28 mouse cellular contexts compared by ENCODE assay signal in genomic region chr12:35984743-35985142, GRCm38 (mm10). TPM values are rescaled to one million over a fixed set of nuclear protein-coding genes. Genes with fewer than 3 reads are reported as not detected.
DNase-seq lines count a peak whose midpoint lies in the region; ATAC-seq and TF ChIP-seq lines count a peak whose summit lies in the region.
"Had no signal": no experiment of that assay in that cellular context is flagged by ENCODE, and none has a peak within 500 bp of the region (broad histone marks: within the 10 kb centered on the region; RNA-seq: fewer than 3 reads in every experiment).

No protein-coding gene starts in this region.

- TF ChIP-seq EP300 in stomach, postnatal 0 days (optimal IDR thresholded peaks at IDR 0.05): no peak

- no peak for DNase-seq in stomach, postnatal 0 days (ENCODE audit: low spot score)
- DNase-seq in urinary bladder, postnatal 10 days (ENCODE audit: low spot score): no peak
- no peak for DNase-seq in adrenal gland, adult (ENCODE audit: inconsistent age in 2 of 2, low spot score in 1 of 2)
- DNase-seq: adrenal gland, adult 2 months; adrenal gland, adult 8-10 months; adrenal gland, postnatal 10 days; adrenal gland, postnatal 14 days; adrenal gland, postnatal 25 days; adrenal gland, postnatal 36 days; B cell, adult 2 months; cerebellum, adult 11 months; cerebellum, adult 11-12 months; cerebellum, adult 18-20 months; cerebellum, adult 2 months had no signal

- H3K9me3 ChIP-seq in stomach, embryonic 15.5 days: no peaks in the 10 kb centered on the region
- H3K9me3 ChIP-seq in stomach, embryonic 16.5 days (replicated peaks; ENCODE audit: control insufficient read depth, low read length): no peaks in the 10 kb centered on the region
- H3K9me3 ChIP-seq in stomach, postnatal 0 days (ENCODE audit: control insufficient read depth, low read length): no peaks in the 10 kb centered on the region
- H3K9me3 ChIP-seq: G1E had no signal

- no peak overlapping the region for H3K4me2 ChIP-seq in stomach, embryonic 15.5 days
- no peak overlapping the region for H3K4me2 ChIP-seq in stomach, embryonic 16.5 days (ENCODE audit: low read depth, low read length)
- H3K4me2 ChIP-seq in stomach, postnatal 0 days (replicated peaks; ENCODE audit: low read depth): no peak overlapping the region

- no peak overlapping the region for H3K9ac ChIP-seq in stomach, embryonic 15.5 days
- no peak overlapping the region for H3K9ac ChIP-seq in stomach, embryonic 16.5 days (ENCODE audit: low read length)
- no peak overlapping the region for H3K9ac ChIP-seq in stomach, postnatal 0 days (ENCODE audit: low read length)

- peaks cover 6% of the 10 kb centered on the region; the same call in 1 of the 2 replicates for H3K4me1 ChIP-seq in stomach, embryonic 15.5 days
- no peaks in the 10 kb centered on the region for H3K4me1 ChIP-seq in stomach, embryonic 16.5 days (ENCODE audit: control insufficient read depth, insufficient read depth, low read length)
- no peaks in the 10 kb centered on the region for H3K4me1 ChIP-seq in stomach, postnatal 0 days (replicated peaks; ENCODE audit: control insufficient read depth, insufficient read depth)

- H3K27me3 ChIP-seq in stomach, embryonic 15.5 days (replicated peaks): no peaks in the 10 kb centered on the region
- no peaks in the 10 kb centered on the region for H3K27me3 ChIP-seq in stomach, embryonic 16.5 days (ENCODE audit: control insufficient read depth, insufficient read depth, low read length)
- H3K27me3 ChIP-seq in stomach, postnatal 0 days (ENCODE audit: control insufficient read depth, insufficient read depth, low read length): no peaks in the 10 kb centered on the region
- H3K27me3 ChIP-seq: CH12.LX, Patski had no signal

- TF ChIP-seq CTCF in stomach, postnatal 0 days (IDR thresholded peaks at IDR 0.05; ENCODE audit: low read depth): no peak

- peak; percentile 45; the same call in 1 of the 2 replicates for ATAC-seq in stomach, embryonic 15.5 days (ENCODE audit: insufficient read depth, low FRiP score, low read depth)
- ATAC-seq in stomach, embryonic 16.5 days (ENCODE audit: insufficient read depth, low FRiP score): peak; percentile 66; the same call in 1 of the 2 replicates
- peak; percentile 78 for ATAC-seq in stomach, postnatal 0 days (ENCODE audit: low FRiP score, low TSS enrichment)
- ATAC-seq in erythroid progenitor cell, adult 5-6 weeks (replicated peaks; ENCODE audit: low FRiP score, poor library complexity, severe bottlenecking): no peak
- ATAC-seq: activated CD4-positive, CD25-positive, alpha-beta regulatory T cell, adult 4 months; CD4-positive, CD25-positive, alpha-beta regulatory T cell, adult 4 months; Patski had no signal

- H3K4me3 ChIP-seq in stomach, embryonic 15.5 days (replicated peaks): no peak overlapping the region
- H3K4me3 ChIP-seq in stomach, embryonic 16.5 days (replicated peaks; ENCODE audit: low read length): no peak overlapping the region
- no peak overlapping the region for H3K4me3 ChIP-seq in stomach, postnatal 0 days (ENCODE audit: low read depth, low read length)

- H3K36me3 ChIP-seq in stomach, embryonic 15.5 days: no peaks in the 10 kb centered on the region
- H3K36me3 ChIP-seq in stomach, embryonic 16.5 days (ENCODE audit: control insufficient read depth, insufficient read depth, low read length): no peaks in the 10 kb centered on the region
- H3K36me3 ChIP-seq in stomach, postnatal 0 days (ENCODE audit: control insufficient read depth, insufficient read depth, low read length): no peaks in the 10 kb centered on the region
- H3K36me3 ChIP-seq: G1E had no signal

- H3K27ac ChIP-seq in stomach, embryonic 15.5 days: no peak overlapping the region
- H3K27ac ChIP-seq in stomach, embryonic 16.5 days (ENCODE audit: low read length): no peak overlapping the region
- H3K27ac ChIP-seq in stomach, postnatal 0 days (replicated peaks): no peak overlapping the region

- 74% methylated on average over 5 of the region's 5 CpGs for WGBS in stomach, embryonic 15.5 days
- WGBS in stomach, embryonic 16.5 days: 72% methylated on average over 5 of the region's 5 CpGs
- 51% methylated on average over 5 of the region's 5 CpGs for WGBS in stomach, postnatal 0 days

RNA-seq across cellular contexts. Expression of gene Agr2, which starts 8.0 kb away (rescaled TPM):
- 203 and 225 TPM in 2 replicates for polyA plus RNA-seq in stomach, embryonic 15.5 days (2015; fragmentation: Nextera tagmentation; extraction: Ambion mirVana)
- polyA plus RNA-seq in stomach, embryonic 16.5 days (2015; fragmentation: Nextera tagmentation; extraction: Ambion mirVana): 255 and 340 TPM in 2 replicates
- 1,362 and 1,533 TPM in 2 replicates for polyA plus RNA-seq in stomach, postnatal 0 days (2015; fragmentation: Nextera tagmentation; extraction: Ambion mirVana)
- total RNA-seq in erythroid progenitor cell, adult 5-6 weeks (2015; ENCODE audit: low replicate concordance): not detected in 2 replicates
- total RNA-seq in erythroid progenitor cell, adult 5-6 weeks (2017; ENCODE audit: low replicate concordance): not detected in 2 replicates
- total RNA-seq: adrenal gland, adult 18-20 months; adrenal gland, adult 2 months; adrenal gland, adult 8-10 months; adrenal gland, postnatal 10 days; adrenal gland, postnatal 14 days; adrenal gland, postnatal 25 days; adrenal gland, postnatal 36 days; adrenal gland, postnatal 4 days; CH12.LX; ES-E14; MEL had no signal
- polyA plus RNA-seq: activated CD4-positive, CD25-positive, alpha-beta regulatory T cell, adult 4 months; adrenal gland, adult 2 months; brain, embryonic 14.5 days; C2C12; CD4-positive, CD25-positive, alpha-beta regulatory T cell, adult 4 months; cerebellum, adult 2 months; G1E had no signal

RNA-seq across cellular contexts. Expression of gene Tspan13, which starts 57.6 kb away (rescaled TPM):
- polyA plus RNA-seq in stomach, embryonic 15.5 days (2015; fragmentation: Nextera tagmentation; extraction: Ambion mirVana): 134 and 146 TPM in 2 replicates
- polyA plus RNA-seq in stomach, embryonic 16.5 days (2015; fragmentation: Nextera tagmentation; extraction: Ambion mirVana): 127 and 130 TPM in 2 replicates
- polyA plus RNA-seq in stomach, postnatal 0 days (2015; fragmentation: Nextera tagmentation; extraction: Ambion mirVana): 121 and 129 TPM in 2 replicates
- 58.4 and 68.3 TPM in 2 replicates for total RNA-seq in erythroid progenitor cell, adult 5-6 weeks (2015; ENCODE audit: low replicate concordance)
- total RNA-seq in erythroid progenitor cell, adult 5-6 weeks (2017; ENCODE audit: low replicate concordance): 30.5 and 44.0 TPM in 2 replicates
- total RNA-seq: G1E had no signal

RNA-seq across cellular contexts. Expression of gene Agr3, which starts 59.3 kb away (rescaled TPM):
- 0.27 TPM in 2 replicates for polyA plus RNA-seq in stomach, embryonic 15.5 days (2015; fragmentation: Nextera tagmentation; extraction: Ambion mirVana)
- 0.50 and 1.4 TPM in 2 replicates for polyA plus RNA-seq in stomach, embryonic 16.5 days (2015; fragmentation: Nextera tagmentation; extraction: Ambion mirVana)
- polyA plus RNA-seq in stomach, postnatal 0 days (2015; fragmentation: Nextera tagmentation; extraction: Ambion mirVana): 0.97 and 1.2 TPM in 2 replicates
- not detected in 2 replicates for total RNA-seq in erythroid progenitor cell, adult 5-6 weeks (2015; ENCODE audit: low replicate concordance)
- total RNA-seq in erythroid progenitor cell, adult 5-6 weeks (2017; ENCODE audit: low replicate concordance): not detected in 2 replicates
- total RNA-seq: adrenal gland, adult 18-20 months; adrenal gland, adult 2 months; adrenal gland, adult 8-10 months; adrenal gland, postnatal 10 days; adrenal gland, postnatal 14 days; adrenal gland, postnatal 25 days; adrenal gland, postnatal 36 days; adrenal gland, postnatal 4 days; CH12.LX; ES-E14; MEL had no signal
- polyA plus RNA-seq: activated CD4-positive, CD25-positive, alpha-beta regulatory T cell, adult 4 months; adrenal gland, adult 2 months; brain, embryonic 14.5 days; C2C12; CD4-positive, CD25-positive, alpha-beta regulatory T cell, adult 4 months; cerebellum, adult 2 months; G1E; Patski had no signal
